ENCODE assay signal across 15 mouse cellular contexts in the genomic region with DNA sequence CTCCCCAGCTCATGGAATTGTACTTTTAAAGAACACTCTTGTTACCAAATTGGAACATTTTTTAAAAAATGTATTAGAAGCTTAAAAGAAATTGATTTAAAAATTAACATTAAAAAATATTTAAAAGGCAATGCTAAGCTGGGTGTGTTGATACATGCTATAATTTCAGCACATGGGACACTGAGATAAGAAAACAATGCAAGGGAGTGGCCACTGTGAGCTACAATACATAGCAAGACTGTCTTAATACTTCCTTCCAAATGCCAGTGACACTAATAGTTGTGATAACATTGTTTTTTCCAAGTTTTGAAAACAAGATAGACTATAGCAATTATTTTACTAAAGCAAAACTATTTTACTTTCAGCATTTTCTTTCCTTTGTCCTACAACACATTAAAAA.
"Had no signal": no experiment of that assay in that cellular context is flagged by ENCODE, and none has a peak within 500 bp of the region (broad histone marks: within the 10 kb centered on the region; RNA-seq: fewer than 3 reads in every experiment).

No protein-coding gene starts in this region.

- H3K4me2 ChIP-seq: limb, embryonic 13.5 days; midbrain, embryonic 13.5 days had no signal

- H3K9ac ChIP-seq: limb, embryonic 13.5 days; midbrain, embryonic 13.5 days had no signal

- H3K9me3 ChIP-seq: limb, embryonic 10.5 days; limb, embryonic 13.5 days; midbrain, embryonic 10.5 days; midbrain, embryonic 13.5 days had no signal

- ATAC-seq: intestine, embryonic 16.5 days; midbrain, embryonic 13.5 days; midbrain, embryonic 16.5 days had no signal

- H3K27me3 ChIP-seq: limb, embryonic 13.5 days; midbrain, embryonic 13.5 days had no signal

- DNase-seq: kidney, adult 18-20 months; kidney, adult 9 months; kidney, postnatal 14 days; kidney, postnatal 4 days; lung, adult 18-20 months; lung, postnatal 14 days; lung, postnatal 4 days; thymus, adult 18-20 months; thymus, postnatal 36 days had no signal

- H3K4me1 ChIP-seq: limb, embryonic 10.5 days; limb, embryonic 13.5 days; midbrain, embryonic 13.5 days had no signal

- H3K27ac ChIP-seq: limb, embryonic 10.5 days; limb, embryonic 13.5 days; midbrain, embryonic 10.5 days; midbrain, embryonic 13.5 days had no signal

- H3K4me3 ChIP-seq: limb, embryonic 10.5 days; limb, embryonic 13.5 days; midbrain, embryonic 10.5 days; midbrain, embryonic 13.5 days had no signal
